Mouse (Mus musculus) myocyte (in vitro differentiated cells): Measurements from ENCODE around the gene Ifit1bl2.

Source experiments
- MAX ChIP-seq: IDR thresholded peaks from one replicate; pipeline ENCODE4 v1.6.1; 2011; ENCODE audit warnings: low read depth, mild to moderate bottlenecking, control low read depth
- POLR2A ChIP-seq: IDR thresholded peaks from one replicate; pipeline ENCODE4 v1.6.1; 2011; ENCODE audit warnings: low read depth, mild to moderate bottlenecking, control low read depth, moderate library complexity; ENCODE audit not compliant: insufficient read length
- POLR2AphosphoS2 ChIP-seq: IDR thresholded peaks from one replicate; pipeline ENCODE4 v1.6.1; 2011; ENCODE audit warnings: low read depth, control low read depth; ENCODE audit not compliant: insufficient read length
- TCF12 ChIP-seq: IDR thresholded peaks from one replicate; pipeline ENCODE4 v1.6.1; 2011; ENCODE audit warnings: mild to moderate bottlenecking, control low read depth; ENCODE audit not compliant: poor library complexity, insufficient read depth, severe bottlenecking
- USF1 ChIP-seq: IDR thresholded peaks from one replicate; pipeline ENCODE4 v1.6.1; 2011; ENCODE audit warnings: low read depth, mild to moderate bottlenecking, control low read depth, moderate library complexity

GRCm38 (mm10) chr19:34593456-34593855 is 47.1 kb downstream of the Ifit1bl2 start:
- TF ChIP-seq POLR2A (no peak), TCF12 (no peak), MAX (no peak), POLR2AphosphoS2 (no peak), USF1 (no peak)
